Mouse (Mus musculus): ENCODE measurements at regions not wholly inside any gene's neighbourhood (a gene's known extent, or its start where the extent isn't known, plus 50 kb on each side); places are given as distances from the start of the nearest gene placed in this dataset.

GRCm38 (mm10) chr2:148171699-148172098 lies 124.9 kb upstream of the Foxa2 start:
- in situ Hi-C loops (cut with MboI, MseI), result no loop called here

DNA sequence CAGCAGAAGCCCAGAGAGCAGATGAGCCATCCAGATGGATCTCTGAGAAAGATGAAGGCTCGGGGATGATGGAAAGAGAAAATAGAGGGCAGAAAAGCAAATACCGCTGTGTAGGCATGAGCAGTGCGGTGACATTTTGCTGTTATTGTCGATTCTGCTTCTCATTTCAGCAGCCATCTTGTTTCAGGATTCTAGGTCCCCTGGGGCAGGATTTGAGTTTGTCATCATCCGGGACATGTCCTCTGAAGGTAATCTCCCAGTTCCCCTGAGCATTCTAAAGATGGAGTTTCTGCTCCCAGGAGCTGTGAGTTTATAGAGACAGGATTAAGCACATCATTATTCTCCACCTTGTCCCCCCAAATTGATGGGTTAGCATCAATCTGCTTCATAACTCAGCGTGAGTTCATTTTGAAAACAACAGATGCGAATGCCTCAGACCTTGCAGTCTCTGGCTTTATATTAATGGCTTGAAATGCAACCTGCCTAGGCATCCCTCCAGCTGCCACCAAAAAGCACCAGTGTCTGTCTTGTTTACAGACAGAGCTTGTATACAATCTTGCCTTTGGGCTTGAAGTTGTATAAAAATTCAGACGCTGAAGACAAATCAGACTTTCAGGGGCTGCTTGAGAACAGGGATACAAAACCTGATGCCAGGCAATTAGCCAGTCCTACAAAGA lies 128.6 kb upstream of the Foxa2 start:
- in situ Hi-C loops (cut with MboI, MseI), result no loop called here

DNA sequence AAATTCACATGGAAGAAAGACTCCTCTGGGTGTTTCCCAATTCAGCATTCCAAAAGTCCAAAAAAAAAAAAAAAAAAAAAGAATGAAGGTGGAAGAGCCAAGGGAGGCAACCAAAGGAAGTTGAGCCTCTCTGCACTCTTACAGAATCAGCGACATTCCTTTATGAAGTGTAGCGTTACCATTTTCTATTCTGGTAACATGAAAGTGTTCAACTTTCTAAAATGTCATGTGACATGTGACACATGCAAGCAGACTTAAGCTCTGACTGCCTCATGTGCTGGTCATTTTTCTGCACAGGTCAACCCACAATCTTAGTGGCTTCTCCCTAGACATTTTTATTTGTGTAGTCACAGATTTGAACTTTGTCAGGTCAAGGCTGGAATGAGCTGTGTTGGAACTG lies 133.5 kb upstream of the Foxa2 start:
- in situ Hi-C loops (cut with MboI, MseI), result no loop called here

DNA sequence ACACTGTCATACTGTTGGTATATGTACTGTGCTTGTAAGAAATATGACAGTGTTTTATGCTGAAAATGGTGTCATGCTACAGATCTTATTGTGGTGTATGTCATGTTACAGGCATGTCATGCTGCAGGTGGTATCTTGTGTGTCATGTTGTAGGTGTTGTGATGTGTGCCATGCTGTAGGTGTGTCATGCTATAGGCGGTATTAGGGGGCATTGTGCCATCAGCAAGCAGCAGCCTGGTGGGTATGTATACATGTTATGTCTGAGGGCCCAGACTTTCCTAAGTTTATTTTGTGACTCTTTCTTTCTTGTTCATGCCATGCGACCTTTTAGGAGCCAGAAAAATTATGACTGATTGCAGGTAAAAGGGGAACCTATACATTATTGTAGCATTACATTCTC lies 134.7 kb upstream of the Foxa2 start:
- in situ Hi-C loops (cut with MboI, MseI), result no loop called here

DNA sequence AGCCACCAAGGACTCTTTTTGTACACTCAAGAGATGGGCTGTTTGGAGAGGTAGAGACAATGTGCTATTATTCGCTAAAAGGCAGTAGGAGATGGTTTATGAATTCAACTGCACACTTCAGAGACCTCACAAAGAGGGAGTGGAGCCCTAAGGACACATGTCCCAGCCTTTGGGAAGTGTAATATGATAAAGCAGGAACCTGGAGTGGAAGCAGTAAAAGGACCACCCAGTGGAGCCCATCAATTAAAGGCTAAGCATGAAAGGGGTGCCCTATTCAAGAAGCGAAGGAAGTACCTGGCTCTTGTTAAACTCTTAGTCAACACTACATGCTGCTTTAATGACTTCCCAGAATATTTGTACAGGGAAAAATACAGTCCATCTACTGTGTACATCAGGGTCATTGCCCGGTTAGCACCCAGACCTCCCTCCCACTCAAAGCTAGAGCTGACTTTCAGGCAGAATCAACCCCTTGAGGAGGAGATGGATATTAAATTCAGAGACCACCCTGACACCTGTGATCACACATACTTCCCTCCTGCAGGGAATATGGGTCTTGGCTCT lies 135.8 kb upstream of the Foxa2 start:
- in situ Hi-C loops (cut with MboI, MseI), result no loop called here

- in situ Hi-C loops (cut with MboI, MseI), result no loop called here
Measured at GRCm38 (mm10) chr2:148184801-148185212, 138.0 kb upstream of the Foxa2 start.

DNA sequence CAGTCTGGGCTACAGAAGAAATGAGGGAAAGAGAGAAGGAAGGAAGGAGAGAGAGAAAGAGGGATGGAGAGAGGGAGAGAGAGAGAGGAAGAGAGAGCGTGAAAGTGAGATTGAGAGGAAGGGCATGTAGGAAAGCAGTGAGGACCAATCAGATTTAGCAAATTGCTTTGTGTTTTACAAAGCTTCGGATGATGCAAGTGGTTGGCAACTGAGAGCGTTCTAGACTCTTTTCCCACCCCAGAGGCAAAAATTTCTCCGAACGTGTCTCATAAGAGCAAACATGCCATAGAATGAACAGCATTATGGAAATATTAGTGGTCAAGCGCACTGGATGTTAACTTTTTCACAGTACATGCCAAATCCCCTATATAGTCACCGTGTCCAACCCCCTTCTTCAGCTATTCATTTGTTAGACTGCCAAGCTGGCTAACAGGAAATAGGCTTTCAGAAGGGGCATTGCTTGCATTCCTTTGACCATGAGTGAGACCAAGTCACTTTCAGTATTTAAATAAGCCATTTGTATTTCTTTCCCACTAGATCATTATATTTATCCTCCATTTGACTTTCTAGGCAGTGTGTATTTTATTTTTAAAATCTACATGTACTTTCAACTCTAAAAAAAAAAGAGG lies 139.7 kb upstream of the Foxa2 start:
- in situ Hi-C loops (cut with MboI, MseI), result no loop called here

- in situ Hi-C loops (cut with MboI, MseI), result no loop called here
Measured at GRCm38 (mm10) chr2:148188865-148189264, 142.1 kb upstream of the Foxa2 start.

- in situ Hi-C loops (cut with MboI, MseI), result no loop called here
Measured at GRCm38 (mm10) chr2:148189287-148189686, 142.5 kb upstream of the Foxa2 start.

- in situ Hi-C loops (cut with MboI, MseI), result no loop called here
Measured at GRCm38 (mm10) chr2:148192946-148193345, 146.2 kb upstream of the Foxa2 start.

- in situ Hi-C loops (cut with MboI, MseI), result no loop called here
Measured at GRCm38 (mm10) chr2:148197375-148198015, 150.7 kb upstream of the Foxa2 start.

DNA sequence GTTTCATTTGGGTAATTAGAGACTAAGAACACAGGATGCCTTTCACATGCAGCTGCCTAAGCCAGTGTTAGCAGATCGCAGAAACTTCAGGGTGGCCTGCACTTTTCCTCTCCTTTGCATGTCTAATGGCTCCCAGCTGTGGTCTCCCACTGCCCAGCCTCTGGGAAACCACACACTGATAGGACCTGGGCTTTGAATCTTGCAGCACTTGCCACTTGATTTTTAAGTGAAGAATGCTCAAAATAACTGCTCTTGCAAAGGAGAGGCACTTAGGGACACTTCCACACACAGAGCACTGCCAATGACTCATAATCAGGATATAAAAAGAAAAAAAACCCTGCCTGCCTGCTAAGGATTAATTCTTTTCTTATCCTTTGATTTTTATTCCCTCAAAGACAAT lies 159.9 kb upstream of the Foxa2 start:
- in situ Hi-C loops (cut with MboI, MseI), result no loop called here

DNA sequence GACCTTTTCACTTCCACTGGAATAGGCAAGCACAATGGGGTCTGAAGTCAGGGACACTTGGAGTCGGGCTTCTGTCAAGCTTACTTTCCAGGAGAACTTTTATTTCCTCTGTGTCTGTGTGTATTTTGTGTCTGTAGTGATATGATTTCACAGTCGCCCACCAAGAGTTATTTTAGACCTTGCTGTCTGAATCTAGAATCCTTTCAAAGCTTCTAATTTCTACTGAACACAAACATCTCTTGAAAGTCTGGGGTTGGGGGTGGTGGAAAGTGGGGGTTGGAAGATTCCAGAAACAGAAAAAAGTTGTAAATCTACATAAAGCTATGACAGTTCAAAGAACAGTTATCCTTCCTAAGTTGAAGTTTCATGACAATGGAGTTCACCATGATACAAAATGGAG lies 164.0 kb upstream of the Foxa2 start:
- in situ Hi-C loops (cut with MboI, MseI), result no loop called here

GRCm38 (mm10) chr2:148217136-148217535 lies 170.4 kb upstream of the Foxa2 start:
- in situ Hi-C loops (cut with MboI, MseI), result no loop called here

GRCm38 (mm10) chr2:148233691-148234300 lies 161.3 kb upstream of the Sstr4 start:
- in situ Hi-C loops (cut with MboI, MseI), result loop anchor here (10.0 kb wide), 1 partner anchor 1659 kb away; no protein-coding TSS in a partner anchor

DNA sequence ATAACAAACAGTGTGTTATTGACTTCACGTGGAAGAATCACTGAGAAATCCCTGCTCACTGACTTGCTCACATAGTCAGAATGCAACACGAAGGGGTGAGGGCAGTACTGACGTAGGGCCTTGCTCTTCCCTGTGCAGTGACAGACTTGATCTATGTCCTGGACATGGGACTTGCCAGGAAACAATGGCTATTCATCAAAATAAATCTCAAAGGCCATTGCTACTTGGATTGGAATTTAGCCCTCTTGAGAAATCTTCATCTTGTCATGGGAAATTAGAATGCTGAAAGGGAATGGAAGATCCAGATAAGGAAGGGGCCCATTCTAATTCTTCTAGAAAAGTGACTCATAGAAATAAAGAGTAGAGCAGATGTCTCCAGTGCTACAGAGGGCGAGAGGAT lies 158.0 kb upstream of the Sstr4 start:
- in situ Hi-C loops (cut with MboI, MseI), result loop anchor here (10.0 kb wide), 1 partner anchor 1662 kb away; no protein-coding TSS in a partner anchor

- in situ Hi-C loops (cut with MboI, MseI), result loop anchor here (10.0 kb wide), 1 partner anchor 1664 kb away; no protein-coding TSS in a partner anchor
Measured at GRCm38 (mm10) chr2:148239046-148239445, 156.1 kb upstream of the Sstr4 start.

DNA sequence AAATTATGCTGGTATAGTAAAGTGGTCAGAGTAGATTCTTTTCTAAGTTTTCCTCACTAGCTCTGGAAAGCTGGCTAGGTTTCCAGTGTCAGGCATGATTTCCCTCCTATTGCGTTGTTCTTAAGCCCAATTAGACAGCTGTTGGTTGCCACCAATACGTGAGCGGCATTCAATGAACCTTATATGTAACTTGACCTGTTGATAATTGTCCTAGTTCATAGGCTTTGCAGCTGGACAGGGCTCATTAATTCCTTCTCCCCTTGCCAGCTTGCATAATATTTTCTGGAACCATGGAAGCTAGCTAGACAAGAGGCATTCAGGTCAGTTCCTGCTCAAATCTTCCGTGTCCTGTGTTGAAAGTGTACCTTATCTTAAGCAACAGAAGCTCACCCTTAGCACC lies 152.9 kb upstream of the Sstr4 start:
- in situ Hi-C loops (cut with MboI, MseI), result loop anchor here (5.0 kb wide), 1 partner anchor 230 kb away; no protein-coding TSS in a partner anchor

DNA sequence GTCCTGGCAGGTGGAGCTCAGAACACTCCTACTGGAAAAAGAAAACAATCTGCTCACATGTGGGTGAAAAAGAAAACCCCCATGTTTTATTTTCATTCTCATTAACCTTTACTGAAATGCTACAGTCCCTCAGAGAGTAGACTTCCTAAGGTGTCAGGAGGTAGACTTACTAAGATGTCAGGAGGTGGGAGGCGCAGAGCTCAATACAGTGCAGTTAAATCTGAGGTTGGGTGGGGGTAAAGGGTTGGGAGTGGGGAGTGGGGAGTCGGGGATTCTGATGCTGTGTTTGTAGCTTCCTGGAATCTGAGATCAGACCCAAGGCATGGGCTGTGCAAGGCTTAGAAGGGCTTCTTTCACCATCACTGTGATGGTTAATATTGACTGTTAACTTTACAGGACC lies 149.6 kb upstream of the Sstr4 start:
- in situ Hi-C loops (cut with MboI, MseI), result no loop called here

DNA sequence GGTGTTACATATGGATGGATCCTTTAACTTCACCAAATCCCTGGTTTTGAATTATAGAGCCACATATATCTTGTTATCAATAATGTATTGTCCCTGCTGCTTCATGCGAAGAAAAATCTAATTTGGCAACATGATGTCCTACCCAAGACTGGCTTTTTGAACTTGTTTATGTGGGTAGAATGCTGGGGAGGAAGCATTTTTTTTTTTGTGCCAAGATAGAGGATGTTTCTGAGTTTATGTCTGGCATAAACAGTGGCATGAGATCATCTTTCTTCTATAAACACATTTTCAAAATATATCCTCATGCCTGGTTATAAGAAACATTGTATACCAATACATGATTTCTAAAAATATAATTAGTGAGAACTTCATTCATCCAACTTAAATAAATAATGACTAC lies 144.2 kb upstream of the Sstr4 start:
- in situ Hi-C loops (cut with MboI, MseI), result no loop called here

DNA sequence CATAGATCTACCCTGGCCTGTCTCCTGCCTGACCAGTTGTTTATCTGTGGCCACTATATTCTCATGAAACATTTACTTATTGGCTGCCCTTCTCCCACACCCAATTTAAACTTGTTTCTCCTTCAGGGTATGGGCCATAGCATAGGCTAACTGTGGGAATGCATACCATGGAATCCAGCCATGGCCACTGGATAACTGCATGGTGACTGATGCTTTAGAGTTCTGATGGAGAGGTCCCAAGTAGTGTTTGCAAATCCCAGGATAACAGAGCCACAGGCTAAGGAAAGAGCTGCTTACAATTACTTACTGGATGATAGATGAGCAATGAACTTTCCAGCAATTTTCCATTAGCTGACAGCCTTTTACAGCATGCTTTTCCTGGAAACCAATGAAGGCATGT lies 139.5 kb upstream of the Sstr4 start:
- in situ Hi-C loops (cut with MboI, MseI), result no loop called here

GRCm38 (mm10) chr2:148264111-148264730 lies 130.9 kb upstream of the Sstr4 start:
- in situ Hi-C loops (cut with MboI, MseI), result no loop called here

Measured in T-helper 2 cell (primary cell).